Mouse (Mus musculus): ENCODE results near the gene Map1s.
"Not testable (repeated sequence)": the region's sequence is repeated elsewhere in the genome, so short reads cannot be mapped to it uniquely, and the experiment has no call there.

DNA sequence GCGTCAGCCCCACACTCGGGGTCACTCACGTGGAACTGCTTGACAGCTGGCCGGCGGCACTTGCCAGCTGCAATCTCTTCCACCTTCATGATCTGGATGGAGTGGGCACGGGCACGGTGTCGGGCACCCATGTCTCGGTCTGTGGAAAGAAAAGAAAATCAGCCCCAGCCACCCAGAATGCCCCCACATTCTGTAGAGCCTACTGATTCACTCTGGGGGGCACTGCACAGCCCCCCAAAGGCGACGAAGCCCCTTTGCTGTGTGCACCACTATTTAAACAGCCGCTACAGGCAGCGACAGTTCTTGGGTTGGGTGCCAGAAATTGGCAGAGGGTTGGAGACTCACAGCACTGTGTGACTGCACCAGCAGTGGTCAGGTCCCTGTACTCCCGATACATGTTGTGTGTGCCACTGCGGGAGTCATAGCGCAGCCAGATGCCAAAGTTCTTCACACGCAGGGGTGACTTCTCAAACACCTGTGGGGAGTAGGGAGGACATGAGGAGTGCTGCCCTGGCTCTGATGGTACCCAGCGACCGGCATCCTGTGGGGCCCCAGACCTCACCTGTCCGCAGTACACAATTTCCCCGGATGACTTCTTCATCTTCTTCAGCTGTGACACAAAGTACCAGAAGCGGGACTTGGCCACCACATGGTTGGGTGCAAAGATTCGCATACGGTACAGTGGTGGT is 10.0 kb upstream of the Map1s start:
- TF ChIP-seq POLR2A (IDR thresholded peaks at IDR 0.05; ENCODE audit: borderline replicate concordance, extremely low read depth, low read depth, low read length); CTCF (IDR thresholded peaks at IDR 0.05; ENCODE audit: insufficient read depth, low read length): not testable (repeated sequence)

Data from lung, adult 2 months (tissue).